Mouse (Mus musculus): ENCODE measurements at regions not wholly inside any gene's neighbourhood (a gene's known extent, or its start where the extent isn't known, plus 50 kb on each side); places are given as distances from the start of the nearest gene placed in this dataset.

GRCm38 (mm10) chr15:14526747-14527146, 1353.3 kb upstream of the Cdh6 start:
- peak; percentile 54 for DNase-seq (ENCODE audit: extremely low read depth, low read depth)

Measured in MEL-GATA-1-ER (cell line).